Mouse (Mus musculus) kidney, postnatal 14 days (tissue): ENCODE results near the gene Fhl2.
A peak's percentile ranks its signal among the peaks of the same experiment; 100 is the strongest.
"Not testable (repeated sequence)": the region's sequence is repeated elsewhere in the genome, so short reads cannot be mapped to it uniquely, and the experiment has no call there.

Source experiments
- DNase-seq: peaks from one replicate; pipeline ENCODE4 v3.0.0; 2022; ENCODE audit warnings: mixed read lengths

Gene Fhl2

GRCm38 (mm10) chr1:43191078-43191477, 5.7 kb downstream of the Fhl2 start:
- DNase-seq, result no peak

GRCm38 (mm10) chr1:43188893-43189292, 7.9 kb downstream of the Fhl2 start:
- not testable (repeated sequence) for DNase-seq

- no peak for DNase-seq
Observed at GRCm38 (mm10) chr1:43186334-43186733, 10.4 kb downstream of the Fhl2 start.

GRCm38 (mm10) chr1:43180912-43181311, 15.9 kb downstream of the Fhl2 start:
- peak; percentile 20 for DNase-seq

- DNase-seq, result no peak
Observed at GRCm38 (mm10) chr1:43178780-43179179, 18.0 kb downstream of the Fhl2 start.

- DNase-seq, result no peak
Observed at GRCm38 (mm10) chr1:43178378-43178777, 18.4 kb downstream of the Fhl2 start.

- no peak for DNase-seq
Observed at GRCm38 (mm10) chr1:43173283-43174226, 23.2 kb downstream of the Fhl2 start.

GRCm38 (mm10) chr1:43171816-43172215, 25.0 kb downstream of the Fhl2 start:
- DNase-seq, result no peak

GRCm38 (mm10) chr1:43171093-43171492, 25.7 kb downstream of the Fhl2 start:
- peak; percentile 66 for DNase-seq

- DNase-seq, result no peak
Observed at GRCm38 (mm10) chr1:43169661-43170060, 27.1 kb downstream of the Fhl2 start.

- DNase-seq, result no peak
Observed at GRCm38 (mm10) chr1:43169227-43169626, 27.6 kb downstream of the Fhl2 start.

GRCm38 (mm10) chr1:43168618-43169017, 28.2 kb downstream of the Fhl2 start:
- DNase-seq, result no peak

GRCm38 (mm10) chr1:43168026-43168425, 28.8 kb downstream of the Fhl2 start:
- DNase-seq, result peak; percentile 27

GRCm38 (mm10) chr1:43164582-43164981, 32.2 kb downstream of the Fhl2 start:
- DNase-seq, result no peak

- peak; percentile 88 for DNase-seq
Observed at GRCm38 (mm10) chr1:43163467-43164418, 33.0 kb downstream of the Fhl2 start.

GRCm38 (mm10) chr1:43163084-43163466, 33.7 kb downstream of the Fhl2 start:
- peak; percentile 35 for DNase-seq

- DNase-seq, result no peak
Observed at GRCm38 (mm10) chr1:43162394-43162793, 34.4 kb downstream of the Fhl2 start.

GRCm38 (mm10) chr1:43159429-43159828, 37.4 kb downstream of the Fhl2 start:
- peak; percentile 40 for DNase-seq

- DNase-seq, result no peak
Observed at GRCm38 (mm10) chr1:43157907-43158306, 38.9 kb downstream of the Fhl2 start.

GRCm38 (mm10) chr1:43154491-43154890, 42.3 kb downstream of the Fhl2 start:
- DNase-seq, result no peak

GRCm38 (mm10) chr1:43153538-43153937, 43.2 kb downstream of the Fhl2 start:
- no peak for DNase-seq

- DNase-seq, result no peak
Observed at GRCm38 (mm10) chr1:43152626-43153025, 44.2 kb downstream of the Fhl2 start.

- DNase-seq, result peak; percentile 68
Observed at GRCm38 (mm10) chr1:43150225-43150624, 46.6 kb downstream of the Fhl2 start.
